Mouse (Mus musculus): Measurements from ENCODE around the gene Mrps17. TPM values are rescaled to one million over a fixed set of nuclear protein-coding genes. Genes with fewer than 3 reads are reported as not detected.

Mrps17 gene
- polyA plus RNA-seq, 1 experiment from 2014 or later = 174 TPM

DNA sequence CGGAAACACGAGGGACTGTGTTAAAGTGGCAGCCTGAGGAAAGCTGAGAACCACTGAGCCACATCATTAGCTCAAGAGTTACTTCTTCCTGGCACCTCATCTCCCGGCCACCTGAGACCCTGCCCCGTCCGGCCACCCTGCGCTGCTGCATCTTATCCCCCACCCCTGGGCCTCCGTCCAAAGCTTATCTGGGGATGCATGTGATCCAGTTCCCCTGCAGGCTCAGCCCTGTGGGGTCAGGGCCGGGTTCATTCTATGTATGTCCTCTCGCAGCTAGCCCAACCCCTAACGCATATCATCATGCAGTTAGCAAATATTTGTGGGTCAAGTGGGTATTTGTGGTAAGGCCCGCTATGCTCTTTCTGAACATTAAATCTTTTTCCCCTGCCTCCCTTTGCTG lies 14.0 kb downstream of the Mrps17 start:
- no peak overlapping the region for H3K4me3 ChIP-seq (replicated peaks; ENCODE audit: low read length)
- peak overlapping the region; percentile 3; the same call in 1 of the 2 replicates for H3K27ac ChIP-seq (ENCODE audit: low read length)
- H3K27me3 ChIP-seq (ENCODE audit: control insufficient read depth, insufficient read depth, low read length) = no peaks in the 10 kb centered on the region
- ATAC-seq (ENCODE audit: insufficient read depth, low FRiP score) = no peak
- no peaks in the 10 kb centered on the region for H3K36me3 ChIP-seq (ENCODE audit: control insufficient read depth, insufficient read depth, low read length)
- H3K4me2 ChIP-seq (ENCODE audit: low read depth, low read length) = peak overlapping the region; percentile 8; the same call in 1 of the 2 replicates
- WGBS = 26% methylated on average over 11 of the region's 11 CpGs
- H3K9me3 ChIP-seq (replicated peaks; ENCODE audit: control insufficient read depth, low read length) = no peaks in the 10 kb centered on the region
- H3K4me1 ChIP-seq (ENCODE audit: control insufficient read depth, insufficient read depth, low read length) = peaks cover 40% of the 10 kb centered on the region
- H3K9ac ChIP-seq (ENCODE audit: low read length) = 0 out of 2 replicates have a peak overlapping the region, but pooled peaks have one; percentile 19

- Histone ChIP-seq H3K4me1 (ENCODE audit: control insufficient read depth, insufficient read depth, low read length) (peaks cover 38% of the 10 kb centered on the region), H3K36me3 (ENCODE audit: control insufficient read depth, insufficient read depth, low read length) (no peaks in the 10 kb centered on the region), H3K27ac (ENCODE audit: low read length) (peak overlapping the region; percentile 56), H3K27me3 (ENCODE audit: control insufficient read depth, insufficient read depth, low read length) (no peaks in the 10 kb centered on the region), H3K4me3 (replicated peaks; ENCODE audit: low read length) (no peak overlapping the region), H3K9ac (ENCODE audit: low read length) (no peak overlapping the region), H3K4me2 (ENCODE audit: low read depth, low read length) (no peak overlapping the region), H3K9me3 (replicated peaks; ENCODE audit: control insufficient read depth, low read length) (no peaks in the 10 kb centered on the region)
- WGBS = 54% methylated on average over 11 of the region's 11 CpGs
- ATAC-seq (ENCODE audit: insufficient read depth, low FRiP score) = peak; percentile 82
These were observed 15.0 kb downstream of the Mrps17 start for GRCm38 (mm10) chr5:129730344-129730743.

GRCm38 (mm10) chr5:129731021-129731420 lies 15.7 kb downstream of the Mrps17 start:
- no peaks in the 10 kb centered on the region for H3K36me3 ChIP-seq (ENCODE audit: control insufficient read depth, insufficient read depth, low read length)
- 61% methylated on average over 5 of the region's 5 CpGs for WGBS
- no peaks in the 10 kb centered on the region for H3K27me3 ChIP-seq (ENCODE audit: control insufficient read depth, insufficient read depth, low read length)
- H3K9me3 ChIP-seq (replicated peaks; ENCODE audit: control insufficient read depth, low read length) = no peaks in the 10 kb centered on the region
- peaks cover 38% of the 10 kb centered on the region for H3K4me1 ChIP-seq (ENCODE audit: control insufficient read depth, insufficient read depth, low read length)
- no peak for ATAC-seq (ENCODE audit: insufficient read depth, low FRiP score)
- no peak overlapping the region for H3K4me3 ChIP-seq (replicated peaks; ENCODE audit: low read length)
- H3K27ac ChIP-seq (ENCODE audit: low read length) = no peak overlapping the region
- H3K9ac ChIP-seq (ENCODE audit: low read length) = no peak overlapping the region
- no peak overlapping the region for H3K4me2 ChIP-seq (ENCODE audit: low read depth, low read length)

- no peak for ATAC-seq (ENCODE audit: insufficient read depth, low FRiP score)
- Histone ChIP-seq H3K27me3 (ENCODE audit: control insufficient read depth, insufficient read depth, low read length) (no peaks in the 10 kb centered on the region), H3K36me3 (ENCODE audit: control insufficient read depth, insufficient read depth, low read length) (0 out of 2 replicates have a peak, but pooled peaks cover 7% of the 10 kb centered on the region), H3K4me3 (replicated peaks; ENCODE audit: low read length) (no peak overlapping the region), H3K9ac (ENCODE audit: low read length) (no peak overlapping the region), H3K27ac (ENCODE audit: low read length) (no peak overlapping the region), H3K9me3 (replicated peaks; ENCODE audit: control insufficient read depth, low read length) (no peaks in the 10 kb centered on the region), H3K4me1 (ENCODE audit: control insufficient read depth, insufficient read depth, low read length) (no peaks in the 10 kb centered on the region), H3K4me2 (ENCODE audit: low read depth, low read length) (no peak overlapping the region)
- WGBS = 94% methylated on average over 1 of the region's 1 CpGs
These were observed 25.7 kb downstream of the Mrps17 start for GRCm38 (mm10) chr5:129740976-129741375.

GRCm38 (mm10) chr5:129742903-129743488 lies 27.7 kb downstream of the Mrps17 start:
- H3K27ac ChIP-seq (ENCODE audit: low read length) = no peak overlapping the region
- no peaks in the 10 kb centered on the region for H3K9me3 ChIP-seq (replicated peaks; ENCODE audit: control insufficient read depth, low read length)
- no peak overlapping the region for H3K9ac ChIP-seq (ENCODE audit: low read length)
- WGBS = 56% methylated on average over 7 of the region's 7 CpGs
- H3K4me2 ChIP-seq (ENCODE audit: low read depth, low read length) = no peak overlapping the region
- peak; percentile 60; the same call in 1 of the 2 replicates for ATAC-seq (ENCODE audit: insufficient read depth, low FRiP score)
- no peak overlapping the region for H3K4me3 ChIP-seq (replicated peaks; ENCODE audit: low read length)
- H3K36me3 ChIP-seq (ENCODE audit: control insufficient read depth, insufficient read depth, low read length) = peaks cover 13% of the 10 kb centered on the region; the same call in 1 of the 2 replicates
- no peaks in the 10 kb centered on the region for H3K4me1 ChIP-seq (ENCODE audit: control insufficient read depth, insufficient read depth, low read length)
- H3K27me3 ChIP-seq (ENCODE audit: control insufficient read depth, insufficient read depth, low read length) = no peaks in the 10 kb centered on the region

- Histone ChIP-seq H3K27me3 (ENCODE audit: control insufficient read depth, insufficient read depth, low read length) (no peaks in the 10 kb centered on the region), H3K4me1 (ENCODE audit: control insufficient read depth, insufficient read depth, low read length) (no peaks in the 10 kb centered on the region), H3K36me3 (ENCODE audit: control insufficient read depth, insufficient read depth, low read length) (peaks cover 13% of the 10 kb centered on the region; the same call in 1 of the 2 replicates), H3K9ac (ENCODE audit: low read length) (no peak overlapping the region), H3K27ac (ENCODE audit: low read length) (no peak overlapping the region), H3K4me3 (replicated peaks; ENCODE audit: low read length) (no peak overlapping the region), H3K4me2 (ENCODE audit: low read depth, low read length) (no peak overlapping the region), H3K9me3 (replicated peaks; ENCODE audit: control insufficient read depth, low read length) (no peaks in the 10 kb centered on the region)
- WGBS = 30% methylated on average over 6 of the region's 6 CpGs
- ATAC-seq (ENCODE audit: insufficient read depth, low FRiP score) = no peak
These were observed 28.8 kb downstream of the Mrps17 start for GRCm38 (mm10) chr5:129744050-129744449.

DNA sequence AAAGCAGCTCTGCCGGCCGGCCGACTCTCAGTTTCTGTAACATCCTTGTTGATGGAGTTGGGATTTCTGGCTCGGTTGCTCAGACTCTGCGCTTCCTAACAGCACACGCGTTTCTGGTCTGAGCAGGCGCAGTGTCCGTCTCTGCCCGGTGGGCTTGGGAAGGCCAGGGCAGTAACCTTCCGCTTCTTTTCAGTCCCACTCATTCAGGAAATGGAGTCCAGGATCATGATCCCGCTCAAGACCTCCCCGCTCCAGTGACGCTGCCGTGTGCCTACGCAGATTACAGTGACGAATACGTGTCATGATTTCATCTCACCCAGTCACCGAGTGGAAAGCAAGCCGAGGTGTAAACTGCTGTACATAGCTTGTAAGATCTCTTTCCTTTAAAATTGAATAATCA lies 41.6 kb downstream of the Mrps17 start:
- no peak overlapping the region for H3K27ac ChIP-seq (ENCODE audit: low read length)
- H3K9ac ChIP-seq (ENCODE audit: low read length) = no peak overlapping the region
- 91% methylated on average over 20 of the region's 20 CpGs for WGBS

DNA sequence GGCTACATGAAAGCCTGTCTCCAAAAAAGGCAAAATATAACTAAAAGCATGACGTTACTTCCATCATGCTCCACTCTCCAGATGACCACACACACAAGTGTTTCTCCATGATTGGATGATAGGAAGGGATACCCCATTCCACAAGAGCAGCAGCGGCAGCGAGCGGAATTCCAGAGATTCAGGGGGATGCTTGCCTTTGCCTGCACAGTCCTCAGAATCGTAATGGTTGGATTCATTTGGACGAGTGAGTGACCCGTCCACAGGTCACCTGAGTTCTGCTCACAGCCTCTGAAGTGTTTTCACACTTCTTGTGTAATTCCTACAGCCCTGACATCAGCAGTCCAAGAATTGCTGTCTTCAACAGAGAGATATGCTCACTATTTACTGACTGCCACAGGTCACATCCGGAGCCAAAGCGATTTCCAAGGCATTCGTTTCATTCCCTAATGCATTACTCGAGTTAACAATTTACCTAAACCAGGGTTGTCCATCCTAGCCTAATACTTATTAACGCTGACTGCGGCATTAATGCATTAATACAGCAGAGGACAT lies 44.7 kb downstream of the Mrps17 start:
- H3K4me2 ChIP-seq (ENCODE audit: low read depth, low read length) = no peak overlapping the region
- peaks cover 6% of the 10 kb centered on the region for H3K36me3 ChIP-seq (ENCODE audit: control insufficient read depth, insufficient read depth, low read length)
- H3K27ac ChIP-seq (ENCODE audit: low read length) = no peak overlapping the region
- H3K4me1 ChIP-seq (ENCODE audit: control insufficient read depth, insufficient read depth, low read length) = no peaks in the 10 kb centered on the region
- ATAC-seq (ENCODE audit: insufficient read depth, low FRiP score) = no peak
- no peak overlapping the region for H3K9ac ChIP-seq (ENCODE audit: low read length)
- H3K4me3 ChIP-seq (replicated peaks; ENCODE audit: low read length) = no peak overlapping the region
- no peaks in the 10 kb centered on the region for H3K27me3 ChIP-seq (ENCODE audit: control insufficient read depth, insufficient read depth, low read length)
- no peaks in the 10 kb centered on the region for H3K9me3 ChIP-seq (replicated peaks; ENCODE audit: control insufficient read depth, low read length)
- WGBS = 81% methylated on average over 13 of the region's 13 CpGs

More for the DNA sequence above, 41.6 kb downstream of the Mrps17 start:
- Histone ChIP-seq H3K9me3 (replicated peaks; ENCODE audit: control insufficient read depth, low read length) (no peaks in the 10 kb centered on the region), H3K36me3 (ENCODE audit: control insufficient read depth, insufficient read depth, low read length) (peaks cover 6% of the 10 kb centered on the region), H3K4me2 (ENCODE audit: low read depth, low read length) (no peak overlapping the region), H3K4me3 (replicated peaks; ENCODE audit: low read length) (no peak overlapping the region), H3K4me1 (ENCODE audit: control insufficient read depth, insufficient read depth, low read length) (no peaks in the 10 kb centered on the region), H3K27me3 (ENCODE audit: control insufficient read depth, insufficient read depth, low read length) (no peaks in the 10 kb centered on the region)
- ATAC-seq (ENCODE audit: insufficient read depth, low FRiP score) = no peak

DNA sequence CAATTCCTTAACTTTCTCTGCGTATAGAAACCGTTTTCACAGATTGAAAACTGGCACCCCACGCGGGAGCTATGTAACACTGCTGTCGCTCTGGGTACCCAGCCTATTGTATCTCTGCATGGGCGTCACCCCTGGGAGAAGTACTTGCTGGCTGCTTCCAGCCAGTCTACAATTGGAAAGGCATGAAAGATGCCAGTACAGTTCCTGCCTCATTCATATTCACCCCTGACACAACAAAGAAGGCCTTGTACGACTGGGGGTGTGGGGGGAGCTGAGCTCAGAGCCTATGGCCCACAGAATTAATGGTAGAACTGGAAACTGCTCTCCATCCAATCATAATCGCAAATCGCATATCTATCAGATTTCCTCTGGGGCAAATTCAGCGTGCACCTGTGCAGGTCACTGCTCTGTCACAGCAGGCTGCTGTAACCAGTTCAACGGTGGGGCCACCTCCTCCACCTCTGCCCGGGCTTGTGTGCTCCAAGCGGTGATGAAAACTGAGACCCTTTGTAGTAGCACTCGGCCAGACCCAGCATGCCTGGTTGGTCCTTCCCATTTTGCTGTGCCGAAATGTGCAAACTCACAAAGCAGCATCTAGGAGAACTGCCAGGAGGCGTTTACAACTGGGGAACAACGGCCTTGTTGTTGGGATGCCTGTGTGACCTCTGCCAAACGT lies 46.7 kb downstream of the Mrps17 start:
- H3K9ac ChIP-seq (ENCODE audit: low read length) = no peak overlapping the region
- H3K36me3 ChIP-seq (ENCODE audit: control insufficient read depth, insufficient read depth, low read length) = peaks cover 4% of the 10 kb centered on the region; the same call in 1 of the 2 replicates
- H3K9me3 ChIP-seq (replicated peaks; ENCODE audit: control insufficient read depth, low read length) = no peaks in the 10 kb centered on the region
- ATAC-seq (ENCODE audit: insufficient read depth, low FRiP score) = peak; percentile 83; the same call in 1 of the 2 replicates
- peak overlapping the region; percentile 59 for H3K27ac ChIP-seq (ENCODE audit: low read length)
- no peaks in the 10 kb centered on the region for H3K27me3 ChIP-seq (ENCODE audit: control insufficient read depth, insufficient read depth, low read length)
- 65% methylated on average over 18 of the region's 18 CpGs for WGBS
- H3K4me1 ChIP-seq (ENCODE audit: control insufficient read depth, insufficient read depth, low read length) = no peaks in the 10 kb centered on the region
- no peak overlapping the region for H3K4me3 ChIP-seq (replicated peaks; ENCODE audit: low read length)
- H3K4me2 ChIP-seq (ENCODE audit: low read depth, low read length) = no peak overlapping the region
